Mouse (Mus musculus): ENCODE data around the gene Usp47.

The Usp47 gene

DNA sequence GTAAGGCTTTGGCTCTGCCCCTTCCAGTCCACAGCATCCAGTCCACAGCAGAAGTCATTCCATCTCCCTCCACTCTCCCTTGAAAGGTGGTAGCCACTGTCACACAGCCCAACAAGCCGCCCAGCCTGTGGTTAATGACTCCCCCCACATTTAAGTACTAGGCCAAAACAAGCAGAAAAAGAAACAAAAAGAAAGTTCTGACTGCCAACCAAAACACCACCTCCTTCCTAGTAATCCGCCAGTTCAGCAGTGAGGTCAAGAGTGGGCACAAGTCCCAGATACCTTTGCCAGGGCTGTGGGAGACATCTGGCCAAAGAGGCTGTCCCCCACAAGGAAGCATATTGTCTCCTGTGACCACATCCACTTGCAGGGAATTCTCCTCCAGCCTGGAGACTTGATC, 124.7 kb downstream of the Usp47 start:
- peak; percentile 42 for DNase-seq (ENCODE audit: extremely low read depth, low read depth, low spot score)

DNA sequence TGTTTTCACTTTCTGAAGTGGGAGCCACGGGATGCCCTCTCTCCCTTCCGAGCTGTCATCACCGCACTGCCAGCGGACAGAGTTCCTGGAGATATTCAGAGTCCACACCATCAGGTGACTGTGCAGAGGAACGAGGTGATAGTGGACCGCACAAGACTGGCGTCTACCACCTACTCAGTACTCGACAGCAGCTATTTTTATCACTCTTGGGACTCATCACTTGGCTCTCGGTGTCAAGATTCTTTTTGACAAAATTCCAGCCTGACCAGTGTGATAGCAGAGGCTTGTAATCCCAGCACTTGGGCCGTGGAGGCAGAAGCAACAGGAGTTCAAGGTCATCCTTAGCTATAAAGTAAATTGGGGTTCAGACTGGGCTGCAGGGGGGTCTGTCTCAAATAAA, 125.8 kb downstream of the Usp47 start:
- DNase-seq (ENCODE audit: extremely low read depth, low read depth, low spot score): no peak

DNA sequence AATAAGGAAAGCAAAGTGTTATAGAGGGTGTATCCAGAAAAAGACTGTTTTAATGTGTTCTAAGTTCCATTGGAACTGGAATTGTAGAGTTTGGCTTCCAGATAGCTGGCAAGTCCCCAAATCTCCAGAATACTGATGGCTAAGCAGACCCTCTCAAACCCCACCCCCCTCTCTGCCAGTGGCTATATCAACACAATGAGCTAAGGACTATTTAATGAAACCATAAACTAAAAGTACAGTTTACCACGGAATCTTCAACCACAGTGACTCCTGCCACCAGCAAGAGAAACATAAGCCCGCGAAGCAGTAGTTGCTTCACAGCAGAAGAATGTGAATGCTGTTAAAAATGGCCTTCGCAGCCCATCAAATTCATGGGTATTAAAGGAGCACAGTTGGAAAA, 131.1 kb downstream of the Usp47 start:
- DNase-seq (ENCODE audit: extremely low read depth, low read depth, low spot score): no peak

DNA sequence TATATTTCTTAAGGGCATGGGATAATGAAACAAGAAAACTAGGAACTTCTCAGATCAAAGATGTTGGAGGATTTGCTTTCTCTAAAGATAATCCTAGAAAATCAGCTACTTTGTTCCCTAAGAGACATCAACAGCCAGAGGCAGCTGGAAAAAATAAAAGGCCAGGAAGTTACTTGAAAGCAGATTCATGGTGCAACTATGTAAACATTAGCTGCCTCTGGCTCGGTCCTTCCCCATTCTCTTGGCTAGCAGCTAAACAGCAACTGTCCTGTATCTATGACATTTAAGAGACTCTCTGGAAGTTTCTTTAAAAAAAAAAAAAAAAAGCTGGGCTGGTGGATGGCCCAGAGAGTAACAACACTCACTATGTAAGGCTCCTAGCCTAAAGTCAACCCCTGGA, 131.9 kb downstream of the Usp47 start:
- no peak for DNase-seq (ENCODE audit: extremely low read depth, low read depth, low spot score)

DNA sequence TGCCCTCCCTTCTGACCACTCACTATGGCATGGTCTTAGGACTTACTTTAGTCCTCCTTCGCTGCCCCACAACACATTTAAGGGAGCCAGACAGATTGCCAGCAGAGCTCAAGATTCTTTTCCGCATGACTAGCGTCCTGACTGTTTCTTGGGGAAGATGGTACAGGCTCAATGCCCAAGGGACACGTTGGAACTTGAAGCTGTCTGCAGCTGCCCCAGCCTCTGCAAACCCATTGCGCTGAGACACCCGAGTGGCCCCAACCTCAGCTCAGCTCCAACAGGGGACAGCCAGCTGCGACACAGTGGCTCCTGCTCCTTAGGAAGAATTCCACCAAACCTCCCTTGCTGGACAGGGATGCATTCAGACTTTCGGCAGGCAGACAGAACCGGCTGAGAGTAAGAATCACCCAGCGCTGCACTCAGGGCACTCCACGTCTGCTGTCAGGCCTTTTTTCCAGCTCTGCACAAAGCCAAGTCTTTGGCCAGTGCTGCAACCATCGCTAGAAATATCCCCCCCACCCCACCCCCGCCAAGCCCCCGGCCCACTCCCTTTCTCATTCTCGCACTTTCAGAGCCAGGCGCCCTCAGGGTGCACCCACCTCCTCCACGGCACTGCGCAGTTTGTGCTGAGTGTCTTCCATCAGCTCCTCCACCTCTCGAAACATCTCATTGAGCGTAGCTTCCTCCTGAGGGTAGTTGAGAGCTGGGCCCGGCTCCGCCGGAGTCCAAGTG, 134.4 kb downstream of the Usp47 start:
- no peak for DNase-seq (ENCODE audit: extremely low read depth, low read depth, low spot score)

- no peak for DNase-seq (ENCODE audit: extremely low read depth, low read depth, low spot score)
These were observed 135.0 kb downstream of the Usp47 start for GRCm38 (mm10) chr7:112158316-112158741.

- DNase-seq (ENCODE audit: extremely low read depth, low read depth, low spot score): no peak
These were observed 135.6 kb downstream of the Usp47 start, which contains the start of gene Dkk3 for GRCm38 (mm10) chr7:112158942-112159341. Dkk3 (minus strand) TSS chr7:112159057.

GRCm38 (mm10) chr7:112159835-112160234, 136.5 kb downstream of the Usp47 start:
- DNase-seq (ENCODE audit: extremely low read depth, low read depth, low spot score): no peak
